Mouse (Mus musculus) hindbrain, embryonic 10.5 days (tissue): ENCODE results near the gene Bfsp2. TPM values are rescaled to one million over a fixed set of nuclear protein-coding genes. Genes with fewer than 3 reads are reported as not detected.
"Not testable (repeated sequence)": the region's sequence is repeated elsewhere in the genome, so short reads cannot be mapped to it uniquely, and the experiment has no call there.

Experiments used
- DNase-seq: peaks from one replicate; pipeline ENCODE4 v3.0.0-alpha.2; 2017; ENCODE audit warnings: low spot score
- H3K27ac ChIP-seq: fragments of 300-500 bp; sonication (generic); 2 replicates; pipeline ENCODE4 v1.5.1; 2016; ENCODE audit warnings: mild to moderate bottlenecking, moderate library complexity
- H3K27me3 ChIP-seq: fragments of 300-500 bp; sonication (generic); 2 replicates; pipeline ENCODE4 v1.6.1; 2016; ENCODE audit warnings: mild to moderate bottlenecking; ENCODE audit not compliant: poor library complexity, insufficient read depth, severe bottlenecking
- H3K36me3 ChIP-seq: fragments of 300-500 bp; sonication (generic); 2 replicates; pipeline ENCODE4 v1.6.1; 2016; ENCODE audit warnings: mild to moderate bottlenecking, moderate library complexity
- H3K4me1 ChIP-seq: fragments of 300-500 bp; sonication (generic); replicated peaks from 2 replicates; pipeline ENCODE4 v1.6.1; 2016; ENCODE audit warnings: mild to moderate bottlenecking
- H3K4me3 ChIP-seq: fragments of 300-500 bp; sonication (generic); 2 replicates; pipeline ENCODE4 v1.5.1; 2016; ENCODE audit warnings: mild to moderate bottlenecking, moderate library complexity
- H3K9me3 ChIP-seq: fragments of 300-500 bp; sonication (generic); 2 replicates; pipeline ENCODE4 v1.6.1; 2016; ENCODE audit warnings: mild to moderate bottlenecking, moderate library complexity
- WGBS: fragments of 180-500 bp; shearing (Covaris S2); methylation state at CpG from one replicate; pipeline ENCODE4 v1.1.7; 2016; 5-methylcytosine and 5-hydroxymethylcytosine counted together
- polyA plus RNA-seq: library from polyadenylated mRNA; unstranded; fragments of >200 nt; fragmentation: Nextera tagmentation; extraction: Ambion mirVana; gene quantifications from 2 replicates; pipeline ENCODE4 v1.2.1, GENCODE M21; 2016

Gene Bfsp2
- polyA plus RNA-seq, 1 experiment from 2014 or later = 2.5 TPM

- Histone ChIP-seq H3K27ac (no peak overlapping the region; the same call in 1 of the 2 replicates), H3K27me3 (no peaks in the 10 kb centered on the region), H3K4me1 (peaks cover 8% of the 10 kb centered on the region; the same call in 1 of the 2 replicates), H3K36me3 (no peaks in the 10 kb centered on the region), H3K4me3 (no peak overlapping the region), H3K9me3 (no peaks in the 10 kb centered on the region)
- 66% methylated on average over 3 of the region's 3 CpGs for WGBS
- DNase-seq = no peak
These were observed 59.4 kb downstream of the Bfsp2 start for GRCm38 (mm10) chr9:103420844-103421243.

- no peak for DNase-seq
- peaks cover 16% of the 10 kb centered on the region for H3K4me1 ChIP-seq
- no peaks in the 10 kb centered on the region for H3K27me3 ChIP-seq
- H3K4me3 ChIP-seq = no peak overlapping the region
- H3K9me3 ChIP-seq = no peaks in the 10 kb centered on the region
- no peak overlapping the region for H3K27ac ChIP-seq
- 91% methylated on average over 2 of the region's 2 CpGs for whole genome bisulfite sequencing
- no peaks in the 10 kb centered on the region for H3K36me3 ChIP-seq
These were observed 61.4 kb downstream of the Bfsp2 start for GRCm38 (mm10) chr9:103418786-103419185.

DNA sequence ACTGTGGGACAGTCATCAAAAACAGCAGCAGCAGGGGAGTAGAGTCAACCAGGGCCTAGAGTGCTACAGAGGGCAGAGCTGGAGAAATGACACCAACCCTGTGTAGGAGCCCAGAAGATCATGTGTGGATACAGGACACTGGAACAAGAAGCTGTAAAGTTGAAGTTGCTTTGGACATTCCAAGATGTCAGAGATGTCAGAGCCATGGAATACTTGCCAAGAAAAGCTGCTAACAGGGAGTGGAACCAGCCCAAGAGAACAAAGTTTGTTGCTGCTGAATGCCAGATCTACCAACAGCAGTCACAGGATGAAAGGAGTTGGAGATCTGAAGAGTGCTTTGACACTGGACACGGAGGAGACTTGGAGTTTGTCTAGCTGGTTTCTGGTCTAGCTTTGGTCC, 62.0 kb downstream of the Bfsp2 start:
- not testable (repeated sequence) for H3K27me3 ChIP-seq, DNase-seq, H3K9me3 ChIP-seq, H3K36me3 ChIP-seq, H3K4me3 ChIP-seq, H3K27ac ChIP-seq
- peaks cover 19% of the 10 kb centered on the region for H3K4me1 ChIP-seq
- 92% methylated on average over 1 of the region's 1 CpGs for WGBS

DNA sequence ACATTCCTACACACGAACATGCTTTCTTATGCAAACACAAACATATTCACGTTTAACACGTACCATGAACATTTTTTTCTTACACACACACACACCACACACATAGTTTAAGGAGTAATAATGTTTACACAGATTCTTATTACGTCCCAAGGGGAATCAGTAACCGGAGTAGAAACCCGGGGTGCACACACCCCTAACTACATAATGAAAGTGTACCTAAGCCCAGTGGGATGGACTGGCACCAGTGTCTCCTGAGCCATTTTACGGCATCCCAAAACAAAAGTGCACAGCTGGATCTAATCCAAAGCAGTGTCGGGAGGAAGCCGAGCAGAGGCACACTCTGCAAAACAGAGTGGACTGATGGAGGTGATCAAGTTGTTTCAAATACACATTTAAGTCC, 66.8 kb downstream of the Bfsp2 start:
- WGBS = 53% methylated on average over 9 of the region's 9 CpGs

DNA sequence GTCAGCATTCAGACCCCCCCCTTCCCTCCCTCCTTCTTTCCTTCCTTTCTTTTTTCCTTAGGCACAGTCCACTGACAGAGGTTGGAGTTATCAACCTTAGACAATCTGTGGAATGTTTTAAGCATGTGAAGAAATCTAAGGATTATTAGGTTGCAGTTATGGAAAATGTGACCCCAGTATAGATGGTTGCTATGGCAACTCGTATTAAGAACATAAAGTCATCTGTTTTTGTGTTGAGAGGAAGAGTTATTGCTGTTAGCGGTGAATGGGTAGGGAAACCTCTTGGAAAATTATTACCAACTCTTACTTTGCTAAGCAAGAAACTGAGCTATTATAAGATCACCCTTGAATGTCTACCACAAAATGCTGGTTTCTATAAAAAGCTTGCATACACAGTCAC, 71.1 kb downstream of the Bfsp2 start:
- Histone ChIP-seq H3K27me3 (no peaks in the 10 kb centered on the region), H3K36me3 (no peaks in the 10 kb centered on the region), H3K4me1 (peaks cover 11% of the 10 kb centered on the region), H3K4me3 (no peak overlapping the region), H3K9me3 (no peaks in the 10 kb centered on the region), H3K27ac (no peak overlapping the region)
- DNase-seq = no peak
- 90% methylated on average over 2 of the region's 2 CpGs for WGBS

More for the DNA sequence above, 66.8 kb downstream of the Bfsp2 start:
- Histone ChIP-seq H3K4me3 (no peak overlapping the region), H3K4me1 (peaks cover 12% of the 10 kb centered on the region), H3K9me3 (no peaks in the 10 kb centered on the region), H3K27me3 (no peaks in the 10 kb centered on the region), H3K36me3 (no peaks in the 10 kb centered on the region), H3K27ac (no peak overlapping the region)
- DNase-seq = no peak

GRCm38 (mm10) chr9:103408136-103408777, 72.0 kb downstream of the Bfsp2 start:
- no peak overlapping the region for H3K27ac ChIP-seq

DNA sequence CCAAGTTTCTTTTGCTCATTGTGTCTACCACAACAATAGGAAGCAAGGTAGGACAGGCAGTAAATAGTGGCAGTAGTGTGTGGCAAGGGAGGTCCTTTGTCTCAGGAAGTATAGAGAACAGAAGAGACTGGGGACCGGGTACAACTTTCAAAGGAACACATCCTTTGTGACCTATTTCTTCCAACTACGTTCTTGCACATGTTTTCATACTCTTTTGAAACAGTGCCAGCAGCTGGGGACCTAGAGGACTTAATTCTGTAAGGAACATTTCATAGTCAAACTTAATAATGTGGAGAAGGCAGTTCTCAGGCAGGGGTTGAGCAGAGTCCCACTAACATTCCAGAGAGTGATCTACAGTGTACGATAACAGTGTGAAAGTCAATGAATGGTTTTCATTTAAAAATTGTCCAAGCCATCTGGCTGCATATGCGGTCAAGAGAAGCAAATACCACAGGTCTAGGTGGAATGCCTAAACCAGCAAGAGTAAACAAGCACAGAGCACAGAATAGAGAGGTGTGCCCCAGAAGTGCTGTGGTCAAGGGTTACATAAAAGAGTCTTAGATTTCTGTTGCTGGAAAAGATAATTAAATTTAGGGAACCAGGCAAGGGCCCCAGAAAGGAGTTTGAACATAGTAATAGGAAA, 76.8 kb downstream of the Bfsp2 start:
- H3K27me3 ChIP-seq = no peaks in the 10 kb centered on the region
- no peak for DNase-seq
- 69% methylated on average over 4 of the region's 4 CpGs for WGBS
- peaks cover 3% of the 10 kb centered on the region; the same call in 1 of the 2 replicates for H3K4me1 ChIP-seq
- H3K36me3 ChIP-seq = no peaks in the 10 kb centered on the region
- H3K4me3 ChIP-seq = no peak overlapping the region
- H3K27ac ChIP-seq = no peak overlapping the region
- peaks cover 8% of the 10 kb centered on the region for H3K9me3 ChIP-seq

More at GRCm38 (mm10) chr9:103408136-103408777, 72.0 kb downstream of the Bfsp2 start:
- Histone ChIP-seq H3K9me3 (no peaks in the 10 kb centered on the region), H3K27me3 (no peaks in the 10 kb centered on the region), H3K4me3 (no peak overlapping the region), H3K36me3 (no peaks in the 10 kb centered on the region), H3K4me1 (peaks cover 4% of the 10 kb centered on the region; the same call in 1 of the 2 replicates)
- no peak for DNase-seq
- 76% methylated on average over 4 of the region's 4 CpGs for WGBS

GRCm38 (mm10) chr9:103398509-103399157, 81.6 kb downstream of the Bfsp2 start:
- no peak overlapping the region for H3K4me3 ChIP-seq
- H3K27ac ChIP-seq = no peak overlapping the region
- H3K27me3 ChIP-seq = no peaks in the 10 kb centered on the region
- no peak for DNase-seq
- peaks cover 8% of the 10 kb centered on the region for H3K9me3 ChIP-seq
- no peaks in the 10 kb centered on the region for H3K36me3 ChIP-seq
- 91% methylated on average over 21 of the region's 21 CpGs for WGBS
- H3K4me1 ChIP-seq = no peaks in the 10 kb centered on the region

- Histone ChIP-seq H3K27ac (no peak overlapping the region), H3K36me3 (no peaks in the 10 kb centered on the region), H3K4me3 (no peak overlapping the region), H3K4me1 (no peaks in the 10 kb centered on the region), H3K27me3 (no peaks in the 10 kb centered on the region), H3K9me3 (no peaks in the 10 kb centered on the region)
- DNase-seq = no peak
- 91% methylated on average over 11 of the region's 11 CpGs for WGBS
These were observed 87.0 kb downstream of the Bfsp2 start for GRCm38 (mm10) chr9:103393256-103393655.

DNA sequence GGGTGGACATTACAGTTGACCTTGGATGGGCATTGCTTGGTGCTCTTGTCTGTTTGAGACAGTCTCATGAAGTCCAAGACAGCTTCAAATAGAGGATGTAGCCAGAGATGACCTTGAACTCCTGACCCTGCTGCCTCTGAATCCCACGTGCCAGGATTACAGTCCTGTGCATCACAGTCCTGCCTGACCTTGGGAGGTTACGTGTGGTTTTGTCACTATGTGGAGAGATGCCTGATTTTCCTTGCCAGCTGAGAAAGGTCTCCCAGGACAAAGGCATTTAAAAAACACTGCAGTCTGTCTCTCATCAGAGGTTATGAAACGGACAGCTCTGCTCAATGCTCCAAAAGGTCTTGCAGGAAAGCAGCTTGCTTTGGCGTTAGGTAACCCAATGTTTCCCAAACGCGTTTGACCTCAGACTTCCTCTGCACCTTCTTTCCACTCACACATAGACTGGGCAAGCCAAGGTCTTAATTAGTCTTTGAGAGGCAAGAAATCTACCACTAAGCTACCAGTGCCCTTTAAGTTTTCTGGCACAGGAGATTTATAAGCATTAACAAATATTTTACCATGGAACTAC, 88.3 kb downstream of the Bfsp2 start:
- Histone ChIP-seq H3K27me3 (no peaks in the 10 kb centered on the region), H3K4me3 (no peak overlapping the region), H3K4me1 (peaks cover 10% of the 10 kb centered on the region), H3K9me3 (no peaks in the 10 kb centered on the region), H3K36me3 (no peaks in the 10 kb centered on the region), H3K27ac (no peak overlapping the region)
- no peak for DNase-seq
- 73% methylated on average over 6 of the region's 6 CpGs for WGBS

- Histone ChIP-seq H3K36me3 (no peaks in the 10 kb centered on the region), H3K27me3 (no peaks in the 10 kb centered on the region), H3K4me3 (no peak overlapping the region), H3K4me1 (peaks cover 15% of the 10 kb centered on the region), H3K9me3 (no peaks in the 10 kb centered on the region), H3K27ac (no peak overlapping the region; the same call in 1 of the 2 replicates)
- WGBS = 94% methylated on average over 6 of the region's 6 CpGs
- no peak for DNase-seq
These were observed 91.0 kb downstream of the Bfsp2 start for GRCm38 (mm10) chr9:103389261-103389660.

GRCm38 (mm10) chr9:103387011-103387653, 93.1 kb downstream of the Bfsp2 start:
- peaks cover 15% of the 10 kb centered on the region for H3K4me1 ChIP-seq
- no peak for DNase-seq
- no peaks in the 10 kb centered on the region for H3K9me3 ChIP-seq
- H3K27ac ChIP-seq = peak overlapping the region; percentile 26; the same call in 1 of the 2 replicates
- 68% methylated on average over 10 of the region's 10 CpGs for WGBS
- no peaks in the 10 kb centered on the region for H3K27me3 ChIP-seq
- H3K4me3 ChIP-seq = no peak overlapping the region
- H3K36me3 ChIP-seq = no peaks in the 10 kb centered on the region
